Mouse (Mus musculus) embryo, embryonic 10.5 days (tissue): ENCODE data around the gene Aup1.

Experiments used
- DNase-seq: peaks from one replicate; pipeline ENCODE4 v3.0.0-alpha.2; 2015; ENCODE audit warnings: low spot score

Aup1 gene

DNA sequence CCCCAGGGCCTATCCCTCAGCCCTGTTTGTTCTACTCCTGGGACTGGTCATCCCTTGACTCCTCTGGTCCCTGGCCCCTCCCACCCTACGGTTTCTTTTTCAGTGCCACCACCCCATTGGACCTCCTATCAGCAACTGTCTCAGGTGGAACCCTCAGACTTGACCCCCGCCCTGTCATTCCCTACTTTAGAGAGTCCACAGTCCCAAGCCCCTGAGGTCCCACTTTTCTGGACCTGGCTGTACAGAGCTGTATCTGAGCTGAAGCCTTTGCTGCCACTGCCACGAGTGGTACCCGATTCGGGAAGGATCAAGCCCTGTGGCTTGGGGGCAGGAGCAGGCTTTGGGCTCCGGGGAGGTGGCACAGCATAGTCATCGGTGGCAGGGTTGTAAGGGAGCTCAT is 23.2 kb upstream of the Aup1 start:
- no peak for DNase-seq

DNA sequence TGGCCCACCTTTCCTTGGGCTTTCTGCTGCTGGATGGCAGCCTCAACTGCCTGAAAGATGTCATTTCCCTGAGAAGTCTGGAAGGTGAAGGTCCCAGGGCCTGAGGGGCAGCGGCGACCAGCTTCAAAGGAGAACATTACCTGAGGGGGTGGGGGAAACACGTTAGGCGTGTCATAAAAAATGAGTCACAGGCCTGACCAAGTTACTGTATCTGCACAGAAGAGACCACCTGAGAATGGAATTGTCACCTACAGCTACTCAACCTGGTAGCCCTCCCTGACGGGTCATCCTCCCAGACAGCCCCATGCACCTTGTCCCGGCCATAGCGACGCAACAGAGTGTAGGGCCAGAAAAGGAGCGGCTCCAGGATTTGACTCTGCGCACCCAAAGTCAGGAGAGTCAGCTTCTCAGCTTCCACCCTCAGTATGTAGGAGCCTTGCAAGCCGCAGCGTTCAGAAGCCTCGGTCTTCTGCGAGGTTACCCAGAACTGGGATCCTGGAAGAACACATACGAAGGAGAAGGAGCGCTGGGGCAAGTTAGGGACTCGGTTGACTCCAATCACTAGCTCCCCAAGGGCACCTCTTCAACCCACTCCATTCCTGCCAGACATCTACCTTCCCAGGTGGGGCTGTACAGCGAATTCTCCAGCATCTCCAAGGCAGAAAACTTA is 22.3 kb upstream of the Aup1 start:
- DNase-seq: no peak

DNA sequence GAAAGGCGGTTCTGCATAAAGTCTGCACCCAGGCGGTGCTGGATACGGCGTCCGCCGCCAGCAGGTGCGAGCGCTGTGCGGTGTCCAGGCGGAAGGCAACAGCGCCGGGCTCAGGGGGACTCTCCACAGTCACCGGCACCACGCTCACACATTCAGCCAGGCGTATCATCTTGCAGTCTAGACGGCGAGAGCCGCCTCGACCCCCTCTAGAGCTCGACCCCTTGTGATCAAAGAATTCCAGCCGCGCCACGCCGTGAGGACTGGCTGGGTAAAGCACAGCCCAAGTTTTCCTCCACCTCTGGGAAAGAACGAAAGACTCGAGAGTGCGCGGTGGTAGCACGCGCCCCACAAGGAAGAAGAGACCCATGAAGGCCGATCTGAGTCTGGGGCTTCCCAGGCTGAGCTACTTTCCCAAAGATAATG is 21.5 kb upstream of the Aup1 start:
- peak; percentile 80 for DNase-seq

DNA sequence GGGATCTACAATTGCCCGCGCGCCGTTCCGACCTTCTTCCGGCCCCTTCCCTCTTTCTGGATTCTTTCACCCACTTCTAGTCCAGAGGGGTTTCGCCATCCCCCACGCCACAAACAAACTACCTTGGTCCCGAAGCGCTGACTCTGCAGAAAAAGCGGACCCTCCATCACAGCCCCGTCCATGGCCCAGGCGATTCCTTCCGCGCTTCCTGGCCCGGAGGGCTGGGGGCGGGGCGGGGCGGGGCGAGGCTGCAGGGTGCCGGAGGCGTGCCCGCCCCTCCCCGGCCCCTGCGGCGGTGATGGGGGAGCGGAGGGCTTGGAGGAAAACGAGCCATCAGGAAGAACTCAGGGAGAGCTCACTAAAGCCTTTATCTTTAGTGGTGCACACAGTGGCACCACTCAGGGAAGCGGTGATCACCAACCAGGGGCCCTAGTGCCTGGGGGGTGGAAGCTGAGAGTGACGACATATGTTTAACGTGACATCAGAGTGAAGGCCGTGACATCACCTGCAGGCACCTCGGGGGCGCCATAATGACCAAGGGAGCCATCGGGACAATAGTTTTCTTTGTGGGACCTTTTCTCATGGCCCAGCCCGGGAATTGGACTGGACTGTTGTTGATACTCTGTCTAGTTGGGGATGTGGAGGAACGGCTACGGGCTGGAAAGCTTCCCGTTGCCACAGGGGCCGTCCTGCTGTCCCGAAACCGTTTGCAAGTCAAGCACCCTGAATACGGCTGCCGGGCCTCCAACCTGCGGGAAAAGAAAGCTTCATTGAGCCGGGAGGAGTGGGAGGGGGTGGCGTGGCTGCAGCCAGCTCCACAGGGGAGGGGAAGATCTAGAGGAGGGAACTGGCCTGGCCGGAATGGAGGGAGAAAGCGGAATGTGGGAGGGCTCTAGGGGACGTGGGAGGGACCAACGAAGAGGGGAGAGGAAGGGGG is 20.8 kb upstream of the Aup1 start, which contains the start of the genes Dok1 and Loxl3:
TSS of gene Dok1 (minus strand) at position 223 of the 937 bp plus-strand sequence.
TSS of gene Loxl3 (plus strand) at position 925 of the 937 bp plus-strand sequence.
- DNase-seq: peak; percentile 85

DNA sequence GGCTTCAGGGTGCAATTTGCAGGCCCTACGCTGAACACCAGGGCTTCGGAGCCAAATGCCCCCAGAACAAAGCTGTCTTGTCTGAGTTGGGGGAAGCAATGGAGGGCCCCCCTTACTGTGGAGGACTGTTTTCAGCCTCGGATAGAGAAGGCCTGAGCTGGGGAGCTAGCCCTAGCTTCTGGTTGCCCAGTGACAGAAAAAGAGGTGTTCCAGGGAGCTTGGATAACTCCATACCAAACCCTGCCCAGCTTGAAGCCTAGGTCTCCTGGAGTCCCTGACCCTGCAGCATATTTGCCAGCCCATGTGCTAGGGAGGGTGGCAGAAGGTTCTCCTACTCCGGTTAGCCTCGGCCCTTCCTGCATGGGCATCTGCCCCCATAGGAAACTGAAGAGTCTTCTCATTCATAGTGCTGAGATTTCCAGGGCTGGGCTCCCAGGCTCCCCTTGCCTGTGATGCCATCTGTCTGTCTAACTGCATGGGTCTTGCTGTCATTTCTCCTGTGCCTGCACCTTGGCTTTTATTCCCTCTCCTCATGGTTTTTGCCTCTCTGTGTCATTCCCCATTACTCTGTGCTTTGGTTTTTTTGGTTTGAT is 19.8 kb upstream of the Aup1 start:
- DNase-seq: no peak

DNA sequence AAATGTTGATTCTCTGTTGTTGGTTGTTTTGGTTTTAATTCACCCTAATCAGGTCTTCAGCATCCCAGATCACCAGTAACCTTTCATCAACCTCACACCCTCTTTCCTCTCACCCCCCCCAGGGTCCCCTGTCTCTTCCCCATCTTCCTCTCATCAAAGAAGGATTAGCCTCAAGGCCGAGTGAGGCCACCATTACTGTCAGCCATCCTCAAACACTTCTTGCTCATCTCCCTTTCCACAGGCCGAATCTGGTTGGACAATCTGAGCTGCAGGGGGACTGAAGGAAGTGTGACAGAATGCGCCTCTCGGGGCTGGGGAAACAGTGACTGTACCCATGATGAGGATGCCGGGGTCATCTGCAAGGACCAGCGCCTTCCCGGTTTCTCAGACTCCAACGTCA is 17.1 kb upstream of the Aup1 start:
- no peak for DNase-seq

DNA sequence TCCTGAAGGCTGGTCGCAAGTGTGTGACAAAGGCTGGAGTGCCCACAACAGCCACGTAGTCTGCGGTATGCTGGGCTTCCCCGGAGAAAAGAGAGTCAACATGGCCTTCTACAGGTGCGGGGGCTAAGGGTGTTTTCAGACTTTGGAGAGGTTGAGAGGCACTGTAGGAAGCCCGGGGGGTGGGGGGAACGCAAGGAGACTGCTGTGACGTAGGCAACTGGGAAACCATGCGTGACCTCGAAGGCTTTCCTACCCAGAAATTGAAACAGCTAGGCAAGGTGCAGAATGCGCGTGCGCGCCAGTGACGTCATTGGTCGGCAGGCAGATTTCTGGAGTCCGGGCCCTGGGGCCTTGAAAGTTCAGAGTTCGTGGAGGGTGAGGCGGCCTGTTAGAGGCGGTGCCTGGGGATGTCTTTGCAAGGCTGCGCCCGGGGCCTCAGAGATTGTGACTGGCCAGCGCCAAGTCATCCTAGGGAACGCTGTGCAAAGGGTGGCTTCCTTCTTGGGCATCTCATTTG is 15.8 kb upstream of the Aup1 start:
- peak; percentile 93 for DNase-seq

DNA sequence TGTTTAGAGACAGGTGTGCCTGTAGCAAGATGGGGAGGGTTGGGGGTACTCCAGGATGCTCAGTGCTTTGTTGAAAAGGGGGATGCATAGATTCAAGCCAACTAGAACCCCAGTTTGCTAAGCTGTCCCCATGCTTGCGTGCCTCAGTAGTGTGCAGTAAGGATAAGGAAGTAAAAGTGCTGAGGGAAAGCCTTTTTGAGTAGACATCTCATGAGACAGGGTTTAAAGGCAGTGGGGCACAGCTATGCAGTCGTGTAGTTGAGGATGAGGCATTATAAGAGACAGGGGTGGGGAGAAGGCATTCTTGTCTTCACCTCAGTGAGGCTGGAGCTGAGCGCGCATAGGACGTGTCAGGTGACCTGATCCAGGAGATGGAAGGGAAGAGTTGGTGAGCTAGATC is 13.7 kb upstream of the Aup1 start:
- DNase-seq: no peak

DNA sequence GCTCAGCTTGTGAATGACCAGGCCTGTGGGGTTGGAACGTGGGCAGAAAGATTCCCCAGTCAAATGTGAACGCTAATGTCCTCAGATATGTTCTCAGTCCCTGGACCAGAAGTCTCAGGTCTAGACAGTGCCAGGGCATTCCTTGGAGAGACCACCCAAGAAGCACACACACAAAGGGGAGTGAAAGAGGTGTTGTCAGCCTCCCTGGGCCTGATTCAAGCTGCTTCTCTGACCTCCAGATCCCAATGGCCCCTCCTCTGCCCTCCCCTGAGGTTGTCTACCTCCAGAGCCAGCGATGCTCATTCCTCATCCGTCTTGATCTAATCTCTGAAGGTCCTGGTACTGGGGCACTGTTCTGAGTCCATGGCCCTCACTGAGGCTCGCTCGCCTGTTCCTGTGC is 10.8 kb upstream of the Aup1 start:
- DNase-seq: no peak

DNA sequence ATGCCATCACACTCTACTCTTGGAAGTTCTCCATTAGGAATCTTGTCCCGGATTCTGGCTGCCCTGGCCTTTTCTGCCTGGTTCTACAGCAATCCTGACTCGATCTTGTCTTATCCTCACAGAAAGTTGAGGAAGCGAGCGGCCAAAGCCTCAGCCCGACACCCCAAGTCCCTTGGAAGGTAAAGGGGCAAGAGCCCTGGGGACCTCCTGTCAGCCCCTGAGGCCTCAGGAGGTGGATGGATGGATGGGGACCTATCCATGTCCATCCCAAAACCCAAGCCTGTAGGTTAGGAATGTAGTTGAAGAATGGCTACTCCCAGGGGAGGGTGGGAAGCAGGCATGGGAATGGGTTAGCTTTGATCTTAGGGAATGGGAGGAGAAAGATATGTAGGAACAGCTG is 10.3 kb upstream of the Aup1 start:
- DNase-seq: no peak

DNA sequence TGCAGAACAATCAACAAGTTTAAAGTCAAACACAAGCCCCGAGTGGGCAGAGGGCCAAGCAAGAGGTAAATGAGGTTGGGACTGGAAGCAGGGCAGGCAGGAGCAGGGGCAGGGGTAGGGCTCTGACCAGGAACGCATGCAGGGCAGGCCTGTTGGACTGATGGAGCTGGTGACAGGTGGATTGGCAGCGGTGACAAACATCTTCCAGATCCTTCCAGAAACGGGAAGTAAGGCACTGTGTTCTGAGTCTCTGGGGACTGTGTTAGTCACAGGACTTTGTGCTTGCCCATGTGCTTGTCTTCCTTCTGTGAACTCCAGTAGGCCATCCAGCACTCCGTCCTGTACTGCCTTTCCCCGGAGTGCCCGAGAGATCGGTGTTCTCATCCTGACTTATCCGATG is 9.6 kb upstream of the Aup1 start:
- DNase-seq: no peak

DNA sequence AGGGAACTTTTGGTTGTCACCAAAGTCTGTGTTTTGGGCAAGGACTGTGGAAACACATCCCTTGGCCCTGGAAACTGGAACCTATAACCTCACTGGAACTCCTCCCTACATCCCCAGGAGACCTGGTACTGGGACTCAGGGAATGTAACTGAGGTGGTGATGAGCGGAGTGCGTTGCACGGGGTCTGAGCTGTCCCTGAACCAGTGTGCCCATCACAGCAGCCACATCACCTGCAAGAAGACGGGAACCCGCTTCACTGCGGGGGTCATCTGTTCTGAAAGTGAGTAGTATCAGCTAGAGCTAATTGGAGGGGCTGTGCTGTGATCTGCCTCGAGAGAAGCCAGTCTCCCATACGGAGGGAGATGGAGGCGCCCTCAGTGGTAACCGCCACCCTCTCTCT is 5.0 kb upstream of the Aup1 start:
- no peak for DNase-seq

DNA sequence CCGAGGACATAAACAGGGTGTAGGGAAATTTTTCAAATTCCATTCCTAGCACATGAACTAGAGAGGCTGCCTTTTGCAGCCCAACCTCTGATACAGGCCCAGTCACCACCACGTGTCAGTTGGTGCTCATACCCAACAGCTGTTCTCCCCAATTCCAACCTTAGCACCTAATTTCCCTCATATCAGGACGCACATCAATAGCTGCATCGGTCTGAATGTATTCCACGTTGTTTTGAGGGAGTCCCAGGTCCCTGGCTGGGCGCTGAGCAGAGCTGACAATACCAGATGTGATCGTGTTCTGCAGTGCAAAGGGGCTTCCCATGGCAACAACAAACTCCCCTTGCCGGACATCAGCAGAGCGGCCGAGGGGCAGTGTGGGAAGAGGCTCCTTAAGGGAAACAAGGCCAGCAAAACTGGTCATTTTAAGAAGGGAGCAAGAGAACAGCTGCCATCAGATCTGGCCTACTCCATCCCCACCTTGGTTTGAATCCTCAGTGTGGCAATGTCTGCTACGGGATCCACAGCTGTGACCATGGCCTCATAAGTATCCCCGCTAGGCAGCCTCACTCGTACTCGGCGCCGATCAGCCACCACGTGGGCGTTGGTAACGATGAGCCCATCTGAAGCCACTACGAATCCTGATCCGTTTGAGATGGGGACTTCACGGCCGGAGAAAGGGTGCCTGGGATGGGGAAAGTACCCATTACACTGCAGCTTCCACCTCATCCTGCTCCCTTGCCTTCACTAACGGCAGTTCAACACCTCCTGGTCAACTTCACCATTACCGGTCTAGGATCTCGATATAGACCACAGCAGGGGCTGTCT is 973 bp upstream of the Aup1 start:
- DNase-seq: peak; percentile 67

DNA sequence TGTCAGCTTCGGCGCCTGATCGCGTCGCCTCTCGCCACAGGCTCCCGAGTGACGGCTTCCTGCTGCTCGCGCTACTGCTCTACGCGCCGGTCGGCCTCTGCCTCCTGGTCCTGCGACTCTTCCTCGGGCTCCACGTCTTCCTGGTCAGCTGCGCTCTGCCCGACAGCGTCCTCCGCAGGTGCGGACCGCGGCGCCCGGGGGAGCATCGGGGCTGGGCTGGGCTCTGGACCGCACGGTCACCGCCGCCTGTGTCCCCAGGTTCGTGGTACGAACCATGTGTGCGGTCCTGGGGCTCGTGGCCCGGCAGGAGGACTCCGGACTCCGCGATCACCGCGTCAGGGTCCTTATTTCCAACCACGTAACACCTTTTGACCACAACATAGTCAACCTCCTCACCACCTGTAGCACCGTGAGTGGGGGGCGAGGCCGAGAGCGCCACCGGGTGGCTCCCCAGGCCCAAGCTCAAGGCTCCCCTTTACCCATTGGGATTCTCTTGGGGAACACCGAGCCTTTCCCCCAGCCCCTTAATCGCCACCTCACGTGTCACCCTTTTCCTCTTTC is 630 bp downstream of the Aup1 start, which contains the start of gene Htra2:
TSS of gene Htra2 (minus strand) at position 403 of the 561 bp plus-strand sequence.
- DNase-seq: peak; percentile 43

DNA sequence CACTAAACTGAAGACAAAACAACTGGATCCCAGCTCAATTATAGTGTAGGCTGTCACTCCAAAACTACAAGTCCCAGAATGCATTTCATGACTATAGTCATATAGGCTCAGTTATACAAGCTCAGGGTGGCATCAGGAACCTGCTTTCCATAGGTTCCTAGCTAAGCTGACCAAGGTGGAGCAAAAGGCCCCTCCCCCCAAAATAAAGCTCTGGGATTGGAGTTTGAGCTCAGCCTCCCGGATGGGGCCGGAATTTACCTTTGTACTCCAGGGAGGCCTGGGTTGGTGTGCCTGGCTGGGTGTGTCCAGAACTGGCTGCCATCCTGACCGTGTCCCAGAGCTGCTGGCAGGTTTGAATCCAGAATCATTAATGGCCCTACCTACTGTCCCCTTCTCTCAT is 3.5 kb downstream of the Aup1 start, which contains the start of gene Dqx1:
TSS of gene Dqx1 (plus strand) at position 55 of the 400 bp plus-strand sequence.
- no peak for DNase-seq

DNA sequence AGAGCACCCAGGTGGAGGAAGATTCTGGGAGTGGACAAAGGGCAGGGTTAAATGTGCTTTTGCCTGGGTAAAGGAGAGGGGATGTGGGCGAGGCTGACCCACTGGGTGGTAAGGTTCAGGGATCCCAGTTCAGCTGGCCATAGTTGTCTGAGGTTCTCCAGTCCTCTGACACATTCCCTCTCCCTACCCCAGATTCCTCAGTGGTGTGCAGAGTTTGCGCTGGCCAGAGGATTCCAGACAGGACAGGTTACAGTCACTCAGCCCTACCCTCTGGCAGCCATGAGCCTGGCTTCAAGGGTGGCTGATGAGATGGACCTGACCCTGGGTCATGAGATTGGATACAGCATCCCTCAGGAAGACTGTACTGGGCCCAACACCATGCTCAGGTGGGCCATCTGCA is 4.4 kb downstream of the Aup1 start:
- DNase-seq: no peak

DNA sequence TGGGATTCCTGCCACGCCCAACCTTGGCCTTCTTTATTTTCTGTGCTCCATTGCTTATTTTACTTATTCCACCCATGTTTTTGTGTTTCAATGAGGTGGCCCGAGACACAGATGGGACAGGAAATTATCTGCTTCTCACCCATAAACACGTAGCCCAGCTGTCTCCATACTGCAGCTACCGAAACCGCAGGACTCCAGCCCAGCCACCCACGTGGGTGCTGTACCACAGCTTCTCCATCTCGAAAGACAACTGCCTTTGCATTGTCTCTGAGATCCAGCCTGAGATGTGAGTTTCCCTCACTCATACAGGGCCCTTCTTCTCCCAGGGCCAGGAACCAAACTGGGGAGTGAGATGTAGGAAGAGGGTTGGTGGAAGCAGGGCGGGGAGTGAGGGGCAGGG is 11.7 kb downstream of the Aup1 start:
- no peak for DNase-seq

DNA sequence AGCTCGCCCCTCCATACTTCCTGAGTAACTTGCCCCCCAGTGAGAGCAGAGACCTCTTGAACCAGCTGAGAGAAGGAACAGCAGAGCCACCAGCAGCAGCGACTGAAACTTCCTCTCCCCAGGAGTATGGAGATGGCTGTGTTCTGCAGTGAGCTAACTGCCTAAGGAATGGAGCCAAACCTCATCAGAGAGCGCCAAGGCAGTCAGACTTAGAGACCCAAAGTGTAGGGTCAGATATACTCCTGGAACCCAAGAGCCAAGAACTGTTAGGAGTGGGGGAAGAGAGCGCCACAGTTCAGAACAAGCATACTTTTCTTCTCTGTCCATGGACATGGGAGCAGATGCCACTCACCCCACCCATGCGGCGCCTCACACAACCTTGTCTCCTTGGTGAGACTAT is 12.1 kb downstream of the Aup1 start:
- DNase-seq: no peak

DNA sequence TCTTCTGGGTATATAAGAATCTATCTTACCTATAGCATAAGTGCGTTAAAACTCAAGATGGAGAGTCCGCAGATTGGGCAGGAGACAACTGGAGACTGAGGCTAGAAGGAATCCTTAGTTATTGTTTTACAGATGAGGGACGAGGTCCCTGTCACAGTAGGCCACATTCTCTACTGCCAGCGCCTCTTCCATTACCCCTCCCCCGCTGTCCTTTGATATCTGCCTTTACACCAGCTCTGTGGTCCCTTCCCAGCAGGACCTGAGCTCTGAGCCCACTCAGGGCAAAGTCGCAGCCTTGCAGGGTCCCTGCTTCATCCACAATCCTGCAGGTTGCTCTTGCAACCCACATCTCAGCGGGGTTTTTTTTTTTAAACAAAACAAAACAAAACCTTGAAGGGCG is 13.9 kb downstream of the Aup1 start:
- no peak for DNase-seq

DNA sequence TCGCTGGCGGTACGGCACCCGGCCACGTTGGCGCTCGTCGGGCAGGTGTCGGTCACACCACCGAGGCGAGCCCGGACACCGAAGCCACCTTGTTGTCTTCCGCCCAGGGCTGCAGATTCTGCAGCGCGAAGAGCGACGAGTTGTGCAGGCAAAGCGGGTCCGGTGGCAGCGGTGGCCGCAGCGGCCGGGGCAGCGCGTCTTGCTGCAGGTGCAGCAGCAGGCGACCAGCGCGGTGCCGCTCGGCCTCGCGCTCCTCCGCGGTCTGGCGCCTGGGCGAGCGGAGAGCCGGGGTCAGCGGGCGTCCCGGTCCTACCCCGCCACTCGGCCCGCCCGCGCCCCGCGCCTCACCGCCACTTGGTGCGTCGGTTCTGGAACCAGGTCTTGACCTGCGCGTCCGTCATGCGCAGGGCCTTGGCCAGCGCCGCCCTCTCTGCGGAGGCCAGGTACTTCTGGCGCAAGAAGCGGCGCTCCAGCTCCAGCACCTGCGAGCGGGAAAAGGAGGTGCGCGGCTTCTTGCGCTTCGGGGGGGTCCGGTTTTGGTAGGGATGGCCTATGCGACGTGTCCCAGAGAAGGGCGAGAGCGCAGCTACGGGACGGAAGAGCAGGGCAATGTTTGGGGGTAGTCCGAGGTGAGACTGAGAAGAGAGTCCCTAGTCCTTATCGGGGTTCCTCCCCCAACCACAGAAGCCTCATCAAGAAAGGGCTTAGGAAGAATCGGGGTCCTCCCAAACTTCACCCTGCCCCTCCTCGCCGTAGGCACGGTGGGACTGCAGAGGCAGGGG is 14.6 kb downstream of the Aup1 start:
- DNase-seq: no peak
